Mouse (Mus musculus) heart, postnatal 0 days (tissue): ENCODE measurements around the gene Fam78b.

ENCODE experiments used
- CTCF ChIP-seq: IDR thresholded peaks from 2 replicates; pipeline ENCODE4 v1.5.1; 2016; ENCODE audit warnings: antibody characterized with exemption, control low read depth, low read depth
- EP300 ChIP-seq: IDR thresholded peaks from 2 replicates; pipeline ENCODE4 v1.6.1; 2016; ENCODE audit warnings: antibody characterized with exemption, low read depth

DNA sequence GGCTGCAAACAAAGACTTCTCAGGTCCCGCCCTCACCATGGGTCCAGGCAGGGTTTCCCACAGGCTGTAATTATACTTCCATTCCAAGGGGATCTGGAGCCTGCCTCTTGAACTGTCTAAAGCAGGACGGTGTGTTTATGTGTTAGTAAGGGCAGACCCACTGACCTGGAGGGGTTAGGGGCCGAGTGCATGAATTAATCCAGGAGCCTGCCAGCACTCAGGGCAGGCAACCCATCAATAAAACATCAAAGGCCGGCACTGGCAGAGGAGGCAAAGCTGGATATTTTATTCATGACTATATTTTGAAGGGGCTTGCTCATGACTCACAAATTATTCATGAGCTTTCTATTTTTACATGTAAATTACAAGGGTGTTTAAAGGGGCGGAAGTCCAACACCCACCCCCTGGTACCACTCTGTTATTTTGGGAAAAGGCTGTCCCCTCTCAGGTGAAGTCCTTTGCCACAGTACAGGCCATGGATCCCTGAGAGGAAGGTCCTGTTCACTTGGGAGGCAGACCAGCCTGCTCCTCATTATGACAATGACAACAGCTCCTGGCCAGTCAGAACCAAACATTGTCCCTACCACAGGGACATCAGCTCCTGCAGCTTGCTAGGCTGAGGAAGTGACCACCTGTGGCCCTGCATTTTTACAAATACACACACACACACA, 103.9 kb downstream of the Fam78b start:
- TF ChIP-seq CTCF: no peak
- TF ChIP-seq EP300: no peak
